Mouse (Mus musculus): ENCODE measurements at regions not wholly inside any gene's neighbourhood (a gene's known extent, or its start where the extent isn't known, plus 50 kb on each side); places are given as distances from the start of the nearest gene placed in this dataset.

- DNase-seq: no peak
These were observed 112.3 kb upstream of the Tnfaip3 start for GRCm38 (mm10) chr10:19127581-19128291.

- no peak for DNase-seq
These were observed 111.5 kb upstream of the Tnfaip3 start for GRCm38 (mm10) chr10:19126922-19127321.

GRCm38 (mm10) chr10:19126438-19126837 is 111.0 kb upstream of the Tnfaip3 start:
- DNase-seq: no peak

DNA sequence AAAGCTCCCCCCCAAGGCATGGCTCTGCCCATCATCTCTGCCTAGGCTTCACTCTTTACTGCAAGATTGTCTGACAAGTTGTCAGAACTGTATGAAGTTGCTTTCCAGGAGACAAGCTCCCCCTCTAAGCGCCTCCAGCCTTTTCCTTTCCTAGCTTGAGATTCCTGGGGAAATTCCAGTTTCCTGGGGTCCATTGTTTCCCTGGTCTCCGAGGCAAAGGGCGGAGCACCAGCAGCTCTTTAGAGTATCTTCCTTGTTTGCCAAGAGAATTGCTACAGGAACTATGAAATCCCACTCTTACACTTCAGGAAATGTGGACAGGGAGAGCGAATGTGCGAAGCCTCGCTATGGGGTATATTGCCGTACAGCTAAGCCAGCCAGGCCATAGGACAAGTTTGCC is 108.2 kb upstream of the Tnfaip3 start:
- no peak for DNase-seq

DNA sequence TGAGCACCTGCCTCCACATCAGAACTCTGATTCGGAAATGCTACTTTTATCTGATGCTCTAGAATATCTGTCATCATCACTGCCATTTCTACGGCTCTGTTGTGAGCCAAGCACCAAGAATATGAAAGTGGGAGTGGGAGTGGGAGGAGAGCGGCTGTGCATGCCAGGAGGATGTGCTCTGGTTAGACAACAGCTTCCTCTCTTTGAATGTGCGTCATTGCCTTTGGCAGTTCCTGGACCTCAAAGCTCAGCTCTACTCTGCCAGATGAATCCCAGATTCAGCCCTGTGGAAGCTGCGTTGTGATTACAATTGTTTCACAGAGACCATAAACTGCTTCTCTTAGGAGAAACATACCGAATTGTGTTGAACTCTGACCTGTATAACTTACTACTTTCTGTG is 106.8 kb upstream of the Tnfaip3 start:
- no peak for DNase-seq

DNA sequence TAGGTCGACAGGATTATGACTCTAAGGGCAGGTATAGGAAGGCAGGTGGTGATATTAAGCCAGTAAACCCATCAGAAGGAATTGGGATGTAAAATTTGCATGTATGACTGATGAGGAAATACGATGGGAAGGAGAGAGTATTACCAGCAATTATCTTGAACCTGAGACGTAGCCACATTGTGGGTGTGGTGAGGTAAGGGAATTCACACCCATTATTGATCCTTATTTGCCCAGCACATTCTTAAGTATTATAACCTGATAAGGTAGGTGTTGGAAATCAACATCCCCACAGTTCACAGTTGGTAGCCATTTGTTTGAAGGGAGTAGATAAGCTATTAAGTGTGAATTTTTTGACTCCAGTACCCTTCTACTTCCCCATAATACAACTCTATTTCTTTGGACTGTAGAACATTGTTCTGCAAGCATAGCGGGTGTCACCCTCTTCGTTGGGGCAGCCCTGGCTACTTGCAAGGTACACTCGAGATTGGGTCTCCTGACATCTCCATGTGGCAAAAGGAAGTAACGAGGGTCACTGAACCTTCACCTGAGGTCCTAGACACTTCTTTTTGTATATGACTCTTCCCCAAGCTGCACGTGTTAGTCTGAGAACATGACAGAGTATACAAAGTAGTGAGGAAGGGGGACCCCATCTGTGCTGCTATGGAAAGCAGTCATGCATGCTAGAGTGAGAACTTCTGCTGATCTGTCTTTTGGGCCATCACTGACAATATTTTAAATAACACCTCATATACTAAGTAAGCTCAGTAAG is 104.0 kb upstream of the Tnfaip3 start:
- DNase-seq: no peak

GRCm38 (mm10) chr10:19118569-19119280 is 103.3 kb upstream of the Tnfaip3 start:
- no peak for DNase-seq

- DNase-seq: no peak
These were observed 101.7 kb upstream of the Tnfaip3 start for GRCm38 (mm10) chr10:19117071-19117605.

DNA sequence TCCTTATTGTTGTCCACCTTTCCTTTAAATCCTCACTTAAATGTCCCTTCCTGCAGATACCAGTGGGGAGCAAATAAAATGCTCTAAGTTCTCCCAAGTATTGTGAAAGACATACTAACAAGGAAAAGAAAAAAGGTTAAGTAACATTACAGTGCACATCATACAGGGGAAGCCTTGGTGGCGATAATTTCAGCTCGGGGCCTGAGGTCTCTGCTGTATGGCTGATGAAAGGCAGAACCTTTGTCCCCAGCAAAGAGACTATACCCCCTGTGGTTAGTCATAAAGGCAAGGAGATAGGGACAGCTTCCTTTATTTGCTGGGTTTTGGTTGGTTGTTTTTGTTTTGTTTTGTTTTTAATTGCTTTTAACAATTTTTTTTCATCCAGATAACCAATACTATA is 97.0 kb upstream of the Tnfaip3 start:
- no peak for DNase-seq

DNA sequence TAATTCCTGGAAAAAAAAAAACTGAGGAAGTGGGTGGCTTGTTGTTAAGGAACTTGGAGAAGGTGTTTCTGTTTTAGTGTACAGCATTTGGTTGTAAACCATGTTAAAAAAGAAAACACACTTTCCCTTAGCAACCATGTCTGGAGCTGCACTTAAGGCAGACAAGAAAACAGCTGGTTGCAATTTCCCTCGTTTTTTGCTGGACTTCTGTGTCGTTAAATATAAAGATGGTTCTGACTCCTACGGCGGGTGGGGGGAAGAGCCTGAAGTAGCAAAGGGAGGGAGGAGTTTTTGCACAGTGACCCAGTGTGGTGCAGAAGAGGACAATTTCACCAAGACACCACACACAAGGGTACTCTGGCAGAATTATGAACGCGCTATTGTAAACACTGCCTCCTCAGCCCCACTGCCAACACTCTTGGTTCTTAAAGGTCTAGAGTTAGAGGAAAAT is 89.8 kb upstream of the Tnfaip3 start:
- no peak for DNase-seq

- DNase-seq: no peak
These were observed 89.3 kb upstream of the Tnfaip3 start for GRCm38 (mm10) chr10:19104671-19105203.

- DNase-seq: no peak
These were observed 84.2 kb upstream of the Tnfaip3 start for GRCm38 (mm10) chr10:19099369-19100285.

- no peak for DNase-seq
These were observed 78.8 kb upstream of the Tnfaip3 start for GRCm38 (mm10) chr10:19094297-19094696.

DNA sequence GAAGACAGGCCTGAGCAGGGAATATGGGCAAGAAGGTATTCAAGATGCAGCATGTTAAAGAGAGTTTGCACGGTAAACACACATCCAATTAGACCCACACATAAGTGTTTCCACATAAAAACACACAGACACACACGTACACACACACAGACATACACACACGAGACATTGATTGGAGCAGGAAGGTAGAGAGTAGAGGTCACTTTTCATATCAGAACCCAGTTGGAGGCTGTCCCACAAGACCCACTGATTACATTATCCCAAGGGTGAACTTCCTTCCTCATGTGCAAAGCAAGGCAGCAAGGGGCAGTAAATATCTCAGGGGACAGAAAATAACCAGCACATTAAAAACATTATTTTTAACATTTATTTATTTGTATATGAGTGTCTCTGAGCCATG is 78.2 kb upstream of the Tnfaip3 start:
- DNase-seq: no peak

- DNase-seq: no peak
These were observed 76.5 kb upstream of the Tnfaip3 start for GRCm38 (mm10) chr10:19091949-19092348.

- DNase-seq: no peak
These were observed 75.7 kb upstream of the Tnfaip3 start for GRCm38 (mm10) chr10:19091110-19091509.

DNA sequence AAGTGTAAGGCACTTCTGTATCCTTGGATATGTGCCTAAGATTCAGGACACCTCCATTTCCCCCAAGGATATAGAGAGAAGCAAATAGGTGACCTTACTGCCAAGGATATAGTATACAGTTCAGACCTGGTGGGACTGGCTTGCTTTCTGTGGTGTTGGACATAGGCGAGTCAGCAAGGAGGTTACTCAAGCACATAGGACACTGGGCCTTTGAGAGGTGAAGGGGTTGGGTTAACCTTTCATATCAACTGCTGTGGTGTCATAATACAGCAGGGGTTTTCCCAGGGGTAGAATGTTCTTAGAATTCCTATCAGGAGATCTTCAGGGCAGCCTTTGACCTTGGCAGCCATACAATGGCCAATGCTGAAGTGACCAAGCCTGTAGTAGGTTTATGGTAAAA is 71.5 kb upstream of the Tnfaip3 start:
- no peak for DNase-seq

DNA sequence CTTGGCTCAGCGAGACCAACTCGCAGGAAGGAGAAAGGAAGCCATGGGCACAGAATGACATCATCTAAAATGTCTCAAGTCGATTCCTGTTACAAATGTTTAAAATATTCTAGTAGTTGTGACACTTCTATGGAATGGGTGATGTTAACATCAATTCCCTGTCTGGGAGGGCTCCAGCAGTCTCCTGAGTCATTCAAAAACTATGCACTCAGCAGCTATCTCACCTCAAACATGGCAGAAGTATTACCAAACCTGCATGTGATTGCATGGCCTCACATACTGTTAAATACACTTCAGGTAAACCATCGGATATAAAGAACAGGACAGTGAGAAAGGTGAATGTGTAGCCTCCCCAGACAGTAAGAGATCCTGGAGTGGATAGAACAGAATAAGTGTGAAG is 66.7 kb upstream of the Tnfaip3 start:
- no peak for DNase-seq

DNA sequence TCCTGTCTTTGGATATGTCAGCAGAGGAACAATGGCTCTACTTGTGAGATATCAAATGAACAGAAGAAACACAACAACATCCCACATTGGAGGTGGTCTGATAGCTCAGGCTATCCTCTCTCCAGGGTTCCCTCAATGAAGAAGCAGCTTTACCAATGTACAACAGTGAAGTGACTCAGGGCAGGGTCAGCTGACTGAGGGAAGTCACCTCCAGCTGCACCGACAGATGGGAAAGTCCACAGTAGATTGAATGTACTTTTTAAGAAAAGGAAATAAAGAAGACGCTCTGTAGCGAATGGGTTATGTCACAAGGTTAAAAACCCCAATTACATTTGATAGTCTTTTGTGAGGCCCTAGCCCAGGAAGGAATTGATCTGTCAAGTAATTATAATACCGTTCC is 62.6 kb upstream of the Tnfaip3 start:
- no peak for DNase-seq

DNA sequence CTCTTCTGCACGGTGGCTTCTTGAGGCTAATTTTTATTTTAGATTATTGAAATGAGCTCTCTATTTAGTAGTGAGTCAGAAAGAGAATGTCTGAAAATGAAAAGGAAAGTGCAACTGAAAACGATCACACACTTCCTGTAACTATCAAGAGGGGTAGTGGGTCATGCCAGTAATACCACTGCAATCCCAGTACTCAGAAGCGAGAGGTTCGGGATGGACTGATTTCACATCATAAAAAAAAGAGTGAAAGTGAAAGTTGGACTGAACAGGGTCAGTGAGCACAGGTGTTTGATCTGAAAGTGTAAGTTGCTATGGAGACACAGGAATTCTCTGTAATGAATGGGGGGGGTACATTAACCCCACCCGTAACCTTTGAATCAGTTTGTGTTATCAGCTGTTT is 52.9 kb upstream of the Tnfaip3 start:
- DNase-seq: no peak

DNA sequence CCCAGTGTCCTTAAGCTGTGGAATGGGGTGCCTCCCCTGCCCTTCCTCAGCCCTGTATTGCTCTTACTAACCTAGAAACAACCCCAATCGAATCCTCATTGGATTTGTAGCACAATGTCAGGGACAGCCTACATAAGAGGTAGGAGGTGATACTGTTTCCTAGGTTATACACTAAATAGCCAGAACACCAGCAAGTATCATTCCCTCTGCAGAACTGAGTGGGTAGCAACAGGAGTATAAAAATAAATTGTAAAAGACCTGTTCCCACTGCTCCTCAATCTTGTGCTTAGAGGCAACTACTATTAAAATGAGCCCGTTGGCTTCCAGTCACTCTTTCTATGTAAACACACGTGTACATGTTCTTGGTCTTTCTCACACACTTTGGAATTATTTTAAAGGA is 52.2 kb upstream of the Tnfaip3 start:
- DNase-seq: no peak

GRCm38 (mm10) chr10:19066821-19067350 is 51.4 kb upstream of the Tnfaip3 start:
- no peak for DNase-seq

Data from cerebellum, adult 9-11 months (tissue).